In genomic region chr10:108167823-108168222, GRCm38 (mm10) we compare ENCODE assay signal across 9 mouse cellular contexts. TPM values are rescaled to one million over a fixed set of nuclear protein-coding genes. Genes with fewer than 3 reads are reported as not detected.
DNase-seq lines count a peak whose midpoint lies in the region; ATAC-seq and TF ChIP-seq lines count a peak whose summit lies in the region.
"Had no signal": no experiment of that assay in that cellular context is flagged by ENCODE, and none has a peak within 500 bp of the region (broad histone marks: within the 10 kb centered on the region; RNA-seq: fewer than 3 reads in every experiment).

No protein-coding gene starts in this region.

- H3K36me3 ChIP-seq in lung, embryonic 16.5 days (ENCODE audit: control insufficient read depth, insufficient read depth, low read length) = no peaks in the 10 kb centered on the region
- H3K36me3 ChIP-seq in lung, postnatal 0 days (ENCODE audit: insufficient read depth, low read length) = no peaks in the 10 kb centered on the region
- H3K36me3 ChIP-seq in heart, embryonic 11.5 days (ENCODE audit: control insufficient read depth, insufficient read depth, low read length) = no peaks in the 10 kb centered on the region

- no peak overlapping the region for H3K9ac ChIP-seq in lung, embryonic 16.5 days (ENCODE audit: low read length)
- no peak overlapping the region for H3K9ac ChIP-seq in lung, postnatal 0 days (replicated peaks; ENCODE audit: low read depth)
- no peak overlapping the region for H3K9ac ChIP-seq in heart, embryonic 11.5 days (ENCODE audit: low read depth, low read length)

- no peak for DNase-seq in lung, postnatal 0 days (ENCODE audit: low spot score)
- DNase-seq in lung, postnatal 10 days = peak; percentile 22
- DNase-seq in thymus, postnatal 4 days = peak; percentile 65
- DNase-seq in ovary, postnatal 36 days (ENCODE audit: low spot score) = no peak
- no peak for DNase-seq in layer of hippocampus, postnatal 36 days
- no peak for DNase-seq in right cerebral cortex, postnatal 36 days (ENCODE audit: low spot score in 2 of 2)

- ATAC-seq in lung, embryonic 16.5 days (ENCODE audit: low read depth) = 0 out of 2 replicates have a peak, but pooled peaks have one; percentile 46
- no peak for ATAC-seq in lung, postnatal 0 days
- ATAC-seq in heart, embryonic 11.5 days (replicated peaks; ENCODE audit: insufficient number of reproducible peaks, low FRiP score, low TSS enrichment) = 0 out of 2 replicates have a peak, but pooled peaks have one; percentile 69
- ATAC-seq: Patski had no signal

- no peak overlapping the region for H3K27ac ChIP-seq in lung, embryonic 16.5 days (ENCODE audit: low read length)
- no peak overlapping the region for H3K27ac ChIP-seq in lung, postnatal 0 days (ENCODE audit: low read length)
- H3K27ac ChIP-seq in heart, embryonic 11.5 days (ENCODE audit: low read depth, low read length) = peak overlapping the region; percentile 70

- no peak overlapping the region for H3K4me2 ChIP-seq in lung, embryonic 16.5 days (ENCODE audit: low read depth, low read length)
- H3K4me2 ChIP-seq in lung, postnatal 0 days (replicated peaks; ENCODE audit: low read depth, low read length) = no peak overlapping the region
- peak overlapping the region; percentile 20; the same call in 1 of the 2 replicates for H3K4me2 ChIP-seq in heart, embryonic 11.5 days

- TF ChIP-seq CTCF in lung, postnatal 0 days (IDR thresholded peaks at IDR 0.05) = no peak

- no peaks in the 10 kb centered on the region for H3K27me3 ChIP-seq in lung, embryonic 16.5 days (ENCODE audit: control insufficient read depth, insufficient read depth, low read depth, low read length)
- H3K27me3 ChIP-seq in lung, postnatal 0 days (replicated peaks; ENCODE audit: insufficient read depth, low read length) = no peaks in the 10 kb centered on the region
- H3K27me3 ChIP-seq in heart, embryonic 11.5 days (ENCODE audit: control insufficient read depth, insufficient read depth, low read length) = no peaks in the 10 kb centered on the region
- H3K27me3 ChIP-seq: Patski had no signal

- TF ChIP-seq EP300 in lung, postnatal 0 days (IDR thresholded peaks at IDR 0.05) = no peak

- no peaks in the 10 kb centered on the region for H3K9me3 ChIP-seq in lung, embryonic 16.5 days (ENCODE audit: control insufficient read depth, low read length)
- no peaks in the 10 kb centered on the region for H3K9me3 ChIP-seq in lung, postnatal 0 days (ENCODE audit: low read length)
- no peaks in the 10 kb centered on the region for H3K9me3 ChIP-seq in heart, embryonic 11.5 days (replicated peaks; ENCODE audit: control insufficient read depth, low read length)

- 66% methylated on average over 5 of the region's 5 CpGs for WGBS in lung, embryonic 16.5 days
- WGBS in lung, postnatal 0 days = 52% methylated on average over 5 of the region's 5 CpGs
- WGBS in heart, embryonic 11.5 days (ENCODE audit: insufficient replicate concordance) = 57% methylated on average over 5 of the region's 5 CpGs

- H3K4me3 ChIP-seq in lung, embryonic 16.5 days (ENCODE audit: low read length) = no peak overlapping the region
- no peak overlapping the region for H3K4me3 ChIP-seq in lung, postnatal 0 days (ENCODE audit: low read depth, low read length)
- H3K4me3 ChIP-seq in heart, embryonic 11.5 days (ENCODE audit: low read depth, low read length) = no peak overlapping the region

- H3K4me1 ChIP-seq in lung, embryonic 16.5 days (replicated peaks; ENCODE audit: control insufficient read depth, insufficient read depth, low read length) = peaks cover 28% of the 10 kb centered on the region
- H3K4me1 ChIP-seq in lung, postnatal 0 days (ENCODE audit: insufficient read depth, low read depth, low read length) = peaks cover 28% of the 10 kb centered on the region
- H3K4me1 ChIP-seq in heart, embryonic 11.5 days (ENCODE audit: control insufficient read depth, insufficient read depth, low read length) = peaks cover 35% of the 10 kb centered on the region

RNA-seq across cellular contexts. Expression of gene Ppp1r12a, which starts 5.8 kb away (rescaled TPM):
- 99.4 and 104 TPM in 2 replicates for polyA plus RNA-seq in lung, embryonic 16.5 days (2015; fragmentation: Nextera tagmentation; extraction: Ambion mirVana)
- 82.9 and 90.4 TPM in 2 replicates for polyA plus RNA-seq in lung, postnatal 0 days (2015; fragmentation: Nextera tagmentation; extraction: Ambion mirVana)
- 113 and 120 TPM in 2 replicates for polyA plus RNA-seq in heart, embryonic 11.5 days (2014; fragmentation: Nextera tagmentation; extraction: Ambion mirVana)
- total RNA-seq in layer of hippocampus, postnatal 36 days (2021) = 100 to 1,000 TPM; 134 to 136 TPM

Comparison
In these comparisons a context has a peak if more than half of its experiments do, and no peak if none do; other contexts are left out.
1. DNase-seq: peak in lung, postnatal 10 days (single experiment) and thymus, postnatal 4 days (single experiment); none in lung, postnatal 0 days (single experiment), ovary, postnatal 36 days (single experiment), layer of hippocampus, postnatal 36 days (0 of 2) and right cerebral cortex, postnatal 36 days (0 of 2).